Mouse (Mus musculus): ENCODE data around the gene Cabp4.

Gene Cabp4

GRCm38 (mm10) chr19:4143759-4144268, at the start of gene Cabp4:
TSS of gene Cabp4 (minus strand) at chr19:4144033.
- no peak for DNase-seq (ENCODE audit: low spot score in 2 of 2)

GRCm38 (mm10) chr19:4193129-4193528, 49.3 kb upstream of the Cabp4 start:
- DNase-seq (ENCODE audit: low spot score in 2 of 2), result no peak

GRCm38 (mm10) chr19:4192251-4192985, 48.6 kb upstream of the Cabp4 start:
- DNase-seq (ENCODE audit: low spot score in 2 of 2), result no peak

GRCm38 (mm10) chr19:4191528-4192250, 47.9 kb upstream of the Cabp4 start, which contains the start of gene Ppp1ca:
TSS of gene Ppp1ca (plus strand) at chr19:4192065.
- peak; percentile 70 to 88 for DNase-seq (ENCODE audit: low spot score in 2 of 2)

DNA sequence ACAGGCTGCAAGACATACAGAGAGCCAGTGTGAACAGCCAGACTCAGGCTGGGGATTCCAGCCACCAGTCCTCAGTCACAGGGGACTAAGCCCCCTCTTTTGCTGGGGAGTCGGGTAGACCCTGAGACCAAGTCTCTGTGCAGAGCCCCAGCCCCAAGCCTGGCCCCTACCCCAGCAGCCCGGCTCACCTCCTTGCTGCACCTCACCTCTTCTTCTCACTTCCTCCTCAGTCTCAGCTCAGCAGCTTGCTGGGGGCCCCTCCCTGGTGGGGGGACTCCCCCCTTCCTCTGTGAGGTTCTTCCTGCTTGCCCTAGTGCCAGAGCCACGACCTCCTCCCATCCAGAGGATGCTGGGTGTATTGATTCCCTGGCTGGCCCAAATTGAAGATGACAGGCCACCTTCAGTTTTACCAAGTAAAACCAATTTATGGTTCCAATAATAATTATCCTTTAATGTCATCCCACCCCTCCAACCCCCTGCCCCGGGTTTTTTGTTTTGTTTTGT, 47.0 kb upstream of the Cabp4 start, which contains the start of gene Tbc1d10c:
Gene Tbc1d10c, minus strand, starts transcription at position 454 of the 504 bp plus-strand sequence.
- DNase-seq (ENCODE audit: low spot score in 2 of 2), result no peak

DNA sequence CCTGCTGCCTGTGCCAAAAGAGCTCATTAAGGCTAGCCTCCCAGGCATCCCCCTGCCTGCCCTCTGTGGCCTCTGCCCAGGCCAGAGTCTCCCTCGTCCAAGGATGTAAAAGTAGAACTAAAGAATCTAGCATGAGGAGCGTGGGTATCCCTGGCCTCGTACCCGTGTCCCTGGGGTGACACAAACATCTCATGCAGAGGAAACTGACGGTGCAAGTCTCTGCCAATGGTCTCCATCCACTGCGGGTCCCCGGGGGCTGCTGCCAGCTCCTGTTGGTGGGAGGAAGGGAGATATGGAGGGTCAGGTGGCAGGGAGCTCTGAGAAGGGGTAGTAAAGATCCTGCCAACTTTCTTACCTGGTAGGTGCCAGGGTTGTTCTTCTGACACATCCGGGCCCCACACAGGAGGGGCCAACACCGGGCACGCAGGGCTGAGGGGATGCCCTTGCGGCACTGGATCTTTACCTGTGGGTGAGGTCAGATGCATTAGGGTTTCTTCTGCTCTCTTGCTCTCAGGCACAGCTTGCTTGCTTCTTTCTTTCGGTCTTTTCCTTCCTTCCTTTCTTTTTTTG, 45.3 kb upstream of the Cabp4 start:
- no peak for DNase-seq (ENCODE audit: low spot score in 2 of 2)

- no peak for DNase-seq (ENCODE audit: low spot score in 2 of 2)
Measured at GRCm38 (mm10) chr19:4187303-4187702, 43.5 kb upstream of the Cabp4 start.

DNA sequence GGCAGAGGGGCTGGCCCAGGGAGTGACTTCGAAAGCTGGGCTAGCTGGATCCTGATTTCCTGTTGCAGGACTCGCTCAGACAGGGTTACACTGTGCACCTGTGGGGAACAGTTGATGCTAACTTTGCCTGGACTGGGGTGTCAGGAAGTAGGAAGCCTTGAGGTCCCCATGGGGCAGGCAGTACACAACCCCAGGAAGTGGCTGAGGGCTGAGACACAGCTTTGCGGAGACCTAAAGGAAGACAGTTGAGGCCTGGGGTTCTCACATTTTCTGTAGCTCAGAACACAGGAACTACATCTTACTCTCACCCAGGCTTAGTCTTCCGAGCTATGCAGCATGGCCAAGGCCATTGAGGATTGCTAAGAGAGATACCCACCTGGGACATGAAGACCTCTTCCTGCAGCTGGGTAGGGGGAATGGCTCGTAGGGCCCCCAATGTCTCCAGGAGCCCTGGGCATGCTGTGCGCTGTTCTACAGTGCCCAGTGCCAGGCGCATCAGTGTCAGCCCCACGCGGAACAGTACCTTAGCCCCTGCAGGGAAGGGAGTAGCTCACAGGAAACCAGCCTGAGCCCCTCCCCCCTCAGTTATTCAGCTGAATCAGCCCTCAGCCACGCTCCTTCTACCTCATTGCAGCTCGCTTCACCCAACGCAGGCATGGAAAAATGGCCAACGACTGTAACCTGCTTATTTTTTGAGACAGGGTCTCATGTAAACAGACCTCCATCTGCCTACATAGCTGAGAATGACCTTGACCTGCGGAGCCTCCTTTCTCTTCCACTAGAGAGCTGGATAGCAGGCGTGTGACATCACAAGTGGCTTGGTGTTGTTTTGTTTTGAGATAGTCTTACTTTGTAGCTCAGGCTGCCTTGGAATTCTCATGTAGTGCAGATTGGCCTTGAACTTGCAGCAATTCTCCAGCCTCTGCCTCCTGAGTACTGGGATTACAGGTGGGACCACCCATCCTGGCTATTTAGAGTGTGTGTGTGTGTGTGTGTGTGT, 41.4 kb upstream of the Cabp4 start:
- DNase-seq (ENCODE audit: low spot score in 2 of 2), result no peak

- no peak for DNase-seq (ENCODE audit: low spot score in 2 of 2)
Measured at GRCm38 (mm10) chr19:4183689-4184088, 39.9 kb upstream of the Cabp4 start.

DNA sequence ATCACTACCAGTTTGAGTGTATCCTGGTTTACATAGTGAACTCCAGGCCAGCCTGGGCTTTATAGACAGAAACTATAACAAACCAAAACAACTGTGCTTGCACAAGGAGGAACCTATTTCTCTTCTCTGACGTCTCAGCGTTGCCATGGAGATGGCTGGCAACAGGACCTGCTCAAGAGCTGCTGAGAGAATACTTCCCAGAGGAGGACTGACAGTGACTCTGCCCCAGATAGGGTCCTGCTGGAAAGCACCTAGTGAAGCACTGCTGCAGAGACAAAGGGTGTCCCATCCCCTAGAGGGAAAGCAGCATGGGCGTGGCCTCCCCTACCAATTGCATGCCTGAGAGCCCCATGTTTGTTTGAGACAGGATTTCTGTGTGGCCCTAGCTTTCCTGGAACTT, 38.1 kb upstream of the Cabp4 start:
- peak; percentile 47 to 55 for DNase-seq (ENCODE audit: low spot score in 2 of 2)

- no peak for DNase-seq (ENCODE audit: low spot score in 2 of 2)
Measured at GRCm38 (mm10) chr19:4180411-4180810, 36.6 kb upstream of the Cabp4 start.

DNA sequence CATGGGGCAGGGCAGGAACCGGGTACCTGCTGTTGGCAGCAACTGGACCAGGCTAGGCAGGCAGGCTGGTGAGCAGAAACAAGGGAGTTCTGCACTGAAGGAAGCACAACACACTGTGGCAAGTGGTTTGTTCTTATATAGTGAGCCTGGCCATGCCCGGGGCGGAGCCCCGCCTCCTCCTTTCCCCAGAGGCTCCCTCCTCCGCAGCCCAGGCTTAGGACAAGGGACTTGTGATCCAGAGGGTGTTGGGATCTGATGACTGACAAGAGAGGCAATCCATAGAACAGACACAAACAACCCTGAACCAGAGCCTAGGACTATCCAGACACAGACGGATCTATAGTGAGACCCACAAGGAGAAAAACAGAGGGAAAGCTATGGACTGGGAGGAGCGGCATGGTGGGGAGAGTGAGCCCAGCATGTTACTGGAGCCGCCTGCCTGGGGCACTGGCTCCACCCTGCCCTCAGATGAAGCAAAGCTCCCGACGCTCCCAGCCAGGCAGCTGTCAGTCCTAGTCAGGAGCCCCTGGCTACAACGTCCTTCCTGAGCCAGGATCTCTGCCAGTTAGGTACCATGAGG, 31.6 kb upstream of the Cabp4 start, which contains the start of gene Carns1:
Gene Carns1, minus strand, starts transcription at position 112 of the 580 bp plus-strand sequence.
- DNase-seq (ENCODE audit: low spot score in 2 of 2), result no peak

DNA sequence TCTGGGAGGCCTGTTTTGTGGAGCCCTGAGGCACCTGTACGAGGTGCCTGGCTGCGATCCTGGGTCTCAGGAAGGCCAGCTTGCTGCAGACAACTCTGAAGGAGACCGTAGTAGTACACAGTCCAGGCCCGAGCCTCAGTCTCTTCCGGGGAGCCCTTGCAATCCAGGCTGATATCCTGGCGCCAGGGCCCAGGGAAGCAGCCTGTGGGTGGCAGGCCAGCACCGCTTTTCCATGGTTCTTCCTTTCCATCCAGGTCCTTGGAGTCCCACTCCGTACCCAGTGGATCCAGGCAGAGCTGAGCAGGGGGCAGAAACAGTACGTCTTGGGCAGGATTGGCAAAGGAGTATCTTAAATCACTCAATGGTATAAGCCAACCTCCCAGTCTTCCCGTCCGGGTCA, 29.1 kb upstream of the Cabp4 start:
- no peak for DNase-seq (ENCODE audit: low spot score in 2 of 2)

- DNase-seq (ENCODE audit: low spot score in 2 of 2), result no peak
Measured at GRCm38 (mm10) chr19:4171393-4172290, 27.8 kb upstream of the Cabp4 start.

- DNase-seq (ENCODE audit: low spot score in 2 of 2), result no peak
Measured at GRCm38 (mm10) chr19:4170723-4171392, 27.0 kb upstream of the Cabp4 start.

DNA sequence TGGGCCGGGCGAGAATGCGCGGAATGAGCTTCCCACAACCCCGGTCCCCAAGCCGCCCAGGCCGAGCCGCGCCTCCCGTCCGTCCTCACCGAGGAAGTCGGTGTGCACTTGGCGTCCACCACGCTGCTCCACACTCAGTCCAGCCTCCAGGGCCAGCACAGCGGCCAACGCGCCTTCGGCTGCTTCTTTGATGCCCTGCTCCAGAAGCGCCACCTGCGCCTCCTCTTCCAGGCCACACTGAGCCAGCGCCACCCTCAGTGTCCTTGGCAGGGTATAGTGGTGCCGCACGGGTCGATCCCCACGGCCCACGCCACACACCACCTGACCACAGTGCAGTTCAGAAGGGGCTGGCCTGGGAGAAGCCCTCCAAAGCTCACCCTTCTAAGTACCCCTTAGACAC, 26.0 kb upstream of the Cabp4 start:
- no peak for DNase-seq (ENCODE audit: low spot score in 2 of 2)

GRCm38 (mm10) chr19:4169378-4169784, 25.5 kb upstream of the Cabp4 start:
- peak; percentile 98 to 100 for DNase-seq (ENCODE audit: low spot score in 2 of 2)

- DNase-seq (ENCODE audit: low spot score in 2 of 2), result no peak
Measured at GRCm38 (mm10) chr19:4166678-4167476, 23.0 kb upstream of the Cabp4 start.
